Mouse (Mus musculus): Measurements from ENCODE around the gene Agap1. TPM values are rescaled to one million over a fixed set of nuclear protein-coding genes. Genes with fewer than 3 reads are reported as not detected.

The Agap1 gene
- polyA plus RNA-seq, 1 experiment from 2014 or later = 28.6 TPM

- Histone ChIP-seq H3K36me3 (ENCODE audit: control insufficient read depth, insufficient read depth, low read length) (no peaks in the 10 kb centered on the region), H3K27me3 (replicated peaks; ENCODE audit: control insufficient read depth, insufficient read depth, low read length) (no peaks in the 10 kb centered on the region), H3K4me3 (ENCODE audit: low read depth, low read length) (no peak overlapping the region), H3K4me1 (ENCODE audit: control insufficient read depth, insufficient read depth, low read length) (peaks cover 26% of the 10 kb centered on the region), H3K27ac (ENCODE audit: low read depth, low read length) (no peak overlapping the region), H3K9me3 (replicated peaks; ENCODE audit: control insufficient read depth, low read length) (no peaks in the 10 kb centered on the region), H3K9ac (ENCODE audit: low read length) (no peak overlapping the region), H3K4me2 (ENCODE audit: low read length) (no peak overlapping the region)
- ATAC-seq (no peak), DNase-seq (ENCODE audit: low spot score) (no peak)
- 89% methylated on average over 4 of the region's 4 CpGs for WGBS
These were observed 116.1 kb downstream of the Agap1 start for GRCm38 (mm10) chr1:89570522-89571299.

GRCm38 (mm10) chr1:89573486-89573885 is 118.9 kb downstream of the Agap1 start:
- Histone ChIP-seq H3K27me3 (replicated peaks; ENCODE audit: control insufficient read depth, insufficient read depth, low read length) (no peaks in the 10 kb centered on the region), H3K4me3 (ENCODE audit: low read depth, low read length) (no peak overlapping the region), H3K27ac (ENCODE audit: low read depth, low read length) (no peak overlapping the region), H3K9ac (ENCODE audit: low read length) (no peak overlapping the region), H3K4me2 (ENCODE audit: low read length) (no peak overlapping the region), H3K36me3 (ENCODE audit: control insufficient read depth, insufficient read depth, low read length) (no peaks in the 10 kb centered on the region), H3K4me1 (ENCODE audit: control insufficient read depth, insufficient read depth, low read length) (peaks cover 24% of the 10 kb centered on the region), H3K9me3 (replicated peaks; ENCODE audit: control insufficient read depth, low read length) (no peaks in the 10 kb centered on the region)
- WGBS = 93% methylated on average over 4 of the region's 4 CpGs
- ATAC-seq (no peak), DNase-seq (ENCODE audit: low spot score) (no peak)

GRCm38 (mm10) chr1:89574941-89575890 is 120.6 kb downstream of the Agap1 start:
- no peaks in the 10 kb centered on the region for H3K36me3 ChIP-seq (ENCODE audit: control insufficient read depth, insufficient read depth, low read length)
- ATAC-seq (no peak), DNase-seq (ENCODE audit: low spot score) (no peak)
- no peak overlapping the region for H3K4me3 ChIP-seq (ENCODE audit: low read depth, low read length)
- H3K9me3 ChIP-seq (replicated peaks; ENCODE audit: control insufficient read depth, low read length) = no peaks in the 10 kb centered on the region
- H3K4me2 ChIP-seq (ENCODE audit: low read length) = no peak overlapping the region
- H3K4me1 ChIP-seq (ENCODE audit: control insufficient read depth, insufficient read depth, low read length) = peaks cover 28% of the 10 kb centered on the region
- H3K27me3 ChIP-seq (replicated peaks; ENCODE audit: control insufficient read depth, insufficient read depth, low read length) = no peaks in the 10 kb centered on the region
- no peak overlapping the region; the same call in 1 of the 2 replicates for H3K9ac ChIP-seq (ENCODE audit: low read length)
- 41% methylated on average over 7 of the region's 7 CpGs for WGBS
- H3K27ac ChIP-seq (ENCODE audit: low read depth, low read length) = no peak overlapping the region

GRCm38 (mm10) chr1:89576174-89576890 is 121.7 kb downstream of the Agap1 start:
- no peaks in the 10 kb centered on the region for H3K27me3 ChIP-seq (replicated peaks; ENCODE audit: control insufficient read depth, insufficient read depth, low read length)
- 40% methylated on average over 7 of the region's 7 CpGs for WGBS
- H3K9me3 ChIP-seq (replicated peaks; ENCODE audit: control insufficient read depth, low read length) = no peaks in the 10 kb centered on the region
- H3K4me3 ChIP-seq (ENCODE audit: low read depth, low read length) = peak overlapping the region; percentile 21; the same call in 1 of the 2 replicates
- DNase-seq (ENCODE audit: low spot score) = no peak
- peaks cover 28% of the 10 kb centered on the region for H3K4me1 ChIP-seq (ENCODE audit: control insufficient read depth, insufficient read depth, low read length)
- H3K27ac ChIP-seq (ENCODE audit: low read depth, low read length) = peak overlapping the region; percentile 97
- no peaks in the 10 kb centered on the region for H3K36me3 ChIP-seq (ENCODE audit: control insufficient read depth, insufficient read depth, low read length)
- ATAC-seq = peak; percentile 7; the same call in 1 of the 2 replicates
- peak overlapping the region; percentile 52 for H3K9ac ChIP-seq (ENCODE audit: low read length)
- peak overlapping the region; percentile 50 for H3K4me2 ChIP-seq (ENCODE audit: low read length)

GRCm38 (mm10) chr1:89576985-89577384 is 122.4 kb downstream of the Agap1 start:
- H3K4me2 ChIP-seq (ENCODE audit: low read length) = peak overlapping the region; percentile 50
- 5% methylated on average over 4 of the region's 4 CpGs for WGBS
- no peaks in the 10 kb centered on the region for H3K9me3 ChIP-seq (replicated peaks; ENCODE audit: control insufficient read depth, low read length)
- peak overlapping the region; percentile 97 for H3K27ac ChIP-seq (ENCODE audit: low read depth, low read length)
- peak; percentile 64 for ATAC-seq
- peaks cover 33% of the 10 kb centered on the region for H3K4me1 ChIP-seq (ENCODE audit: control insufficient read depth, insufficient read depth, low read length)
- H3K4me3 ChIP-seq (ENCODE audit: low read depth, low read length) = peak overlapping the region; percentile 21
- no peaks in the 10 kb centered on the region for H3K27me3 ChIP-seq (replicated peaks; ENCODE audit: control insufficient read depth, insufficient read depth, low read length)
- DNase-seq (ENCODE audit: low spot score) = peak; percentile 96
- H3K9ac ChIP-seq (ENCODE audit: low read length) = peak overlapping the region; percentile 52
- H3K36me3 ChIP-seq (ENCODE audit: control insufficient read depth, insufficient read depth, low read length) = no peaks in the 10 kb centered on the region

- WGBS = under 1% methylated on average over 92 of the region's 146 CpGs
- Histone ChIP-seq H3K27ac (ENCODE audit: low read depth, low read length) (peak overlapping the region; percentile 95), H3K9me3 (replicated peaks; ENCODE audit: control insufficient read depth, low read length) (no peaks in the 10 kb centered on the region), H3K9ac (ENCODE audit: low read length) (peak overlapping the region; percentile 89), H3K4me2 (ENCODE audit: low read length) (peak overlapping the region; percentile 96), H3K36me3 (ENCODE audit: control insufficient read depth, insufficient read depth, low read length) (no peaks in the 10 kb centered on the region), H3K4me1 (ENCODE audit: control insufficient read depth, insufficient read depth, low read length) (peaks cover 46% of the 10 kb centered on the region), H3K4me3 (ENCODE audit: low read depth, low read length) (peak overlapping the region; percentile 75), H3K27me3 (replicated peaks; ENCODE audit: control insufficient read depth, insufficient read depth, low read length) (no peaks in the 10 kb centered on the region)
- ATAC-seq (peak; percentile 78), DNase-seq (ENCODE audit: low spot score) (peak; percentile 91)
These were observed 125.7 kb downstream of the Agap1 start for GRCm38 (mm10) chr1:89580031-89580998.

GRCm38 (mm10) chr1:89580999-89581765 is 126.6 kb downstream of the Agap1 start:
- H3K27ac ChIP-seq (ENCODE audit: low read depth, low read length) = peak overlapping the region; percentile 95
- H3K4me2 ChIP-seq (ENCODE audit: low read length) = peak overlapping the region; percentile 96
- no peaks in the 10 kb centered on the region for H3K36me3 ChIP-seq (ENCODE audit: control insufficient read depth, insufficient read depth, low read length)
- H3K27me3 ChIP-seq (replicated peaks; ENCODE audit: control insufficient read depth, insufficient read depth, low read length) = no peaks in the 10 kb centered on the region
- peaks cover 37% of the 10 kb centered on the region for H3K4me1 ChIP-seq (ENCODE audit: control insufficient read depth, insufficient read depth, low read length)
- peak overlapping the region; percentile 89 for H3K9ac ChIP-seq (ENCODE audit: low read length)
- WGBS = under 1% methylated on average over 90 of the region's 95 CpGs
- peak; percentile 66 for DNase-seq (ENCODE audit: low spot score)
- peak overlapping the region; percentile 75 for H3K4me3 ChIP-seq (ENCODE audit: low read depth, low read length)
- peak; percentile 33 for ATAC-seq
- H3K9me3 ChIP-seq (replicated peaks; ENCODE audit: control insufficient read depth, low read length) = no peaks in the 10 kb centered on the region

Measured in forebrain, embryonic 14.5 days (tissue).